Mouse (Mus musculus): ENCODE results near the gene Znhit2. TPM values are rescaled to one million over a fixed set of nuclear protein-coding genes. Genes with fewer than 3 reads are reported as not detected.

Gene Znhit2
- polyA plus RNA-seq, 1 experiment, result 42.3 TPM

- WGBS, result 66% methylated on average over 3 of the region's 3 CpGs
- no peak for TF ChIP-seq CTCF (conservative IDR thresholded peaks at IDR 0.05; ENCODE audit: insufficient read depth, insufficient read length, low read depth, low read length)
- TF ChIP-seq POLR2A (IDR thresholded peaks at IDR 0.05; ENCODE audit: low read depth, low read length), result no peak
- no peaks in the 10 kb centered on the region for H3K36me3 ChIP-seq (ENCODE audit: control insufficient read depth, insufficient read depth, low read length)
- H3K27ac ChIP-seq (ENCODE audit: insufficient read depth, low read depth, low read length), result no peak overlapping the region
- H3K4me3 ChIP-seq (ENCODE audit: insufficient read depth, low read depth, low read length), result no peak overlapping the region
- H3K4me1 ChIP-seq (ENCODE audit: control insufficient read depth, insufficient read depth, low read length), result no peaks in the 10 kb centered on the region
- no peaks in the 10 kb centered on the region for H3K27me3 ChIP-seq (replicated peaks; ENCODE audit: control insufficient read depth, insufficient read depth, low read length)
- DNase-seq, result no peak
These were observed 40.7 kb upstream of the Znhit2 start for GRCm38 (mm10) chr19:6020276-6020675.

DNA sequence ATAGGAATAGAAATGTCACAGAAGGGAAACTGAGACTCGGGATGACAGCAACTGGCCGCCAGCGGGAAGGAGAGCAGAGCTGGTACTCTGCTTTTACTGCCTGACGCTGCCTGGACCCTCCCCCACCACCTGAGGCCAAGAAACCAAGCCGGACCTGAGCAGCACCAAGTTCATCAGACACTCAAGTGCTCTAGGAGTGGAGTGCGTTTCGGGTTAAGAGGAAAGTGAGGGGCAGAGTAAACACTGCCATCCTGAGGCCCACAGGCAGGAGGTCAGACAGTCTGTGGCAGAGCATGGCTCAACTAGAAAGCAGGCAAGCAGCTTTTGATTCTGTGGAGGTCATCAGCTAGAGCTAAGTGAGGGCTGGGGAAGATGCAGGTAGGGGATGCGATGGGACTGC lies 37.9 kb upstream of the Znhit2 start:
- no peaks in the 10 kb centered on the region for H3K27me3 ChIP-seq (replicated peaks; ENCODE audit: control insufficient read depth, insufficient read depth, low read length)
- no peak for DNase-seq
- no peaks in the 10 kb centered on the region for H3K36me3 ChIP-seq (ENCODE audit: control insufficient read depth, insufficient read depth, low read length)
- TF ChIP-seq CTCF (conservative IDR thresholded peaks at IDR 0.05; ENCODE audit: insufficient read depth, insufficient read length, low read depth, low read length) (no peak), POLR2A (IDR thresholded peaks at IDR 0.05; ENCODE audit: low read depth, low read length) (no peak)
- H3K4me3 ChIP-seq (ENCODE audit: insufficient read depth, low read depth, low read length), result no peak overlapping the region
- H3K4me1 ChIP-seq (ENCODE audit: control insufficient read depth, insufficient read depth, low read length), result no peaks in the 10 kb centered on the region
- no peak overlapping the region for H3K27ac ChIP-seq (ENCODE audit: insufficient read depth, low read depth, low read length)
- 63% methylated on average over 8 of the region's 8 CpGs for WGBS

- TF ChIP-seq CTCF (conservative IDR thresholded peaks at IDR 0.05; ENCODE audit: insufficient read depth, insufficient read length, low read depth, low read length) (no peak), POLR2A (IDR thresholded peaks at IDR 0.05; ENCODE audit: low read depth, low read length) (no peak)
- Histone ChIP-seq H3K27ac (ENCODE audit: insufficient read depth, low read depth, low read length) (no peak overlapping the region), H3K4me3 (ENCODE audit: insufficient read depth, low read depth, low read length) (no peak overlapping the region), H3K4me1 (ENCODE audit: control insufficient read depth, insufficient read depth, low read length) (no peaks in the 10 kb centered on the region), H3K27me3 (replicated peaks; ENCODE audit: control insufficient read depth, insufficient read depth, low read length) (no peaks in the 10 kb centered on the region), H3K36me3 (ENCODE audit: control insufficient read depth, insufficient read depth, low read length) (no peaks in the 10 kb centered on the region)
- DNase-seq, result no peak
- 80% methylated on average over 7 of the region's 7 CpGs for WGBS
These were observed 37.1 kb upstream of the Znhit2 start for GRCm38 (mm10) chr19:6023930-6024329.

DNA sequence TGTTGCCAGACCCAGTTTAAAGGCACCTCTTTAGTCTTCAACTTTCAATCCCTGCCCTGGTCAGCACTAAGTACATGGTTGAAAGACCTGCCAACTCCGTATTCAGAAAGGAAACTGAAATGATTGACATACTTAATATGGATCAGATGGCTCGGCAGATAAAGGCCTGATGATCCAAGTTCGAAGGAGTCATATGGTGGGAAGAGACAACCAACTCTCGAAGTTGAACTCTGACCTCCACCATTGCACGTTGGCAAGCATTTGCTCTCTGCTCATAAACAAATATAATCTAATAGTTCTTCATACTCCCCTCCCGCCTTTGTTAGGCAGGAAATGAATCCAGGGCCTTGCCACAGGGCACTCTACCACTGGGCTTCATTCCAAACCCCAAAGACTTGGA lies 32.0 kb upstream of the Znhit2 start:
- WGBS, result 62% methylated on average over 6 of the region's 6 CpGs
- TF ChIP-seq CTCF (conservative IDR thresholded peaks at IDR 0.05; ENCODE audit: insufficient read depth, insufficient read length, low read depth, low read length), result no peak
- TF ChIP-seq POLR2A (IDR thresholded peaks at IDR 0.05; ENCODE audit: low read depth, low read length), result no peak
- no peaks in the 10 kb centered on the region for H3K27me3 ChIP-seq (replicated peaks; ENCODE audit: control insufficient read depth, insufficient read depth, low read length)
- no peak for DNase-seq
- H3K27ac ChIP-seq (ENCODE audit: insufficient read depth, low read depth, low read length), result no peak overlapping the region
- no peaks in the 10 kb centered on the region for H3K4me1 ChIP-seq (ENCODE audit: control insufficient read depth, insufficient read depth, low read length)
- H3K4me3 ChIP-seq (ENCODE audit: insufficient read depth, low read depth, low read length), result no peak overlapping the region
- no peaks in the 10 kb centered on the region for H3K36me3 ChIP-seq (ENCODE audit: control insufficient read depth, insufficient read depth, low read length)

GRCm38 (mm10) chr19:6029426-6029825 lies 31.6 kb upstream of the Znhit2 start:
- whole genome bisulfite sequencing, result 81% methylated on average over 9 of the region's 9 CpGs
- Histone ChIP-seq H3K4me1 (ENCODE audit: control insufficient read depth, insufficient read depth, low read length) (no peaks in the 10 kb centered on the region), H3K27ac (ENCODE audit: insufficient read depth, low read depth, low read length) (no peak overlapping the region), H3K27me3 (replicated peaks; ENCODE audit: control insufficient read depth, insufficient read depth, low read length) (no peaks in the 10 kb centered on the region), H3K4me3 (ENCODE audit: insufficient read depth, low read depth, low read length) (no peak overlapping the region), H3K36me3 (ENCODE audit: control insufficient read depth, insufficient read depth, low read length) (no peaks in the 10 kb centered on the region)
- TF ChIP-seq POLR2A (IDR thresholded peaks at IDR 0.05; ENCODE audit: low read depth, low read length) (no peak), CTCF (conservative IDR thresholded peaks at IDR 0.05; ENCODE audit: insufficient read depth, insufficient read length, low read depth, low read length) (no peak)
- no peak for DNase-seq

GRCm38 (mm10) chr19:6030520-6031280 lies 30.3 kb upstream of the Znhit2 start:
- H3K27me3 ChIP-seq (replicated peaks; ENCODE audit: control insufficient read depth, insufficient read depth, low read length), result no peaks in the 10 kb centered on the region
- H3K27ac ChIP-seq (ENCODE audit: insufficient read depth, low read depth, low read length), result no peak overlapping the region
- no peaks in the 10 kb centered on the region for H3K4me1 ChIP-seq (ENCODE audit: control insufficient read depth, insufficient read depth, low read length)
- no peak for DNase-seq
- H3K36me3 ChIP-seq (ENCODE audit: control insufficient read depth, insufficient read depth, low read length), result no peaks in the 10 kb centered on the region
- TF ChIP-seq CTCF (conservative IDR thresholded peaks at IDR 0.05; ENCODE audit: insufficient read depth, insufficient read length, low read depth, low read length) (no peak), POLR2A (IDR thresholded peaks at IDR 0.05; ENCODE audit: low read depth, low read length) (no peak)
- no peak overlapping the region for H3K4me3 ChIP-seq (ENCODE audit: insufficient read depth, low read depth, low read length)
- WGBS, result 75% methylated on average over 14 of the region's 14 CpGs

GRCm38 (mm10) chr19:6035966-6036585 lies 24.9 kb upstream of the Znhit2 start:
- DNase-seq, result no peak
- H3K27me3 ChIP-seq (replicated peaks; ENCODE audit: control insufficient read depth, insufficient read depth, low read length), result no peaks in the 10 kb centered on the region
- WGBS, result 61% methylated on average over 9 of the region's 9 CpGs
- H3K36me3 ChIP-seq (ENCODE audit: control insufficient read depth, insufficient read depth, low read length), result no peaks in the 10 kb centered on the region
- no peak overlapping the region for H3K27ac ChIP-seq (ENCODE audit: insufficient read depth, low read depth, low read length)
- no peaks in the 10 kb centered on the region for H3K4me1 ChIP-seq (ENCODE audit: control insufficient read depth, insufficient read depth, low read length)
- TF ChIP-seq POLR2A (IDR thresholded peaks at IDR 0.05; ENCODE audit: low read depth, low read length), result no peak
- no peak for TF ChIP-seq CTCF (conservative IDR thresholded peaks at IDR 0.05; ENCODE audit: insufficient read depth, insufficient read length, low read depth, low read length)
- H3K4me3 ChIP-seq (ENCODE audit: insufficient read depth, low read depth, low read length), result no peak overlapping the region
